Mouse (Mus musculus): ENCODE measurements around the gene H2al3. TPM values are rescaled to one million over a fixed set of nuclear protein-coding genes. Genes with fewer than 3 reads are reported as not detected.

The H2al3 gene
- polyA plus RNA-seq, 1 experiment from 2014 or later = not detected

Other genes starting within 250 kb of the H2al3 start
- gene Dynlt3, start 186.7 kb upstream of the H2al3 start, polyA plus RNA-seq (2014; fragmentation: Nextera tagmentation; extraction: Ambion mirVana) = 54.9 and 62.3 TPM in 2 replicates
- not detected in 2 replicates for gene Hypm, start 2.8 kb upstream of the H2al3 start, polyA plus RNA-seq (2014; fragmentation: Nextera tagmentation; extraction: Ambion mirVana)
- gene Sytl5, start 35.9 kb downstream of the H2al3 start, polyA plus RNA-seq (2014; fragmentation: Nextera tagmentation; extraction: Ambion mirVana) = 0.20 TPM in 1 of 2 replicates, not detected in the other

Data from heart, embryonic 11.5 days (tissue).